Mouse (Mus musculus) left cerebral cortex, adult 18-20 months (tissue): ENCODE measurements around the gene Plekhd1. TPM values are rescaled to one million over a fixed set of nuclear protein-coding genes. Genes with fewer than 3 reads are reported as not detected.
A peak's percentile ranks its signal among the peaks of the same experiment; 100 is the strongest.

Experiments used
- DNase-seq, 2 experiments: peaks; one replicate each; pipeline ENCODE4 v3.0.0; 2021 to 2022; ENCODE audit warnings: low spot score in 2 of 2, mixed read lengths in 1 of 2
- long read RNA-seq, 2 experiments: library from polyadenylated mRNA; stranded (forward); transcript quantifications; one replicate each; pipeline ENCODE4 v2.0.0; 2021
- total RNA-seq, 2 experiments: library from RNA; stranded (reverse); gene quantifications; 2 replicates each; pipeline ENCODE4 v1.2.3; 2021

The Plekhd1 gene
- 1 to 10 TPM; 2.1 to 3.6 TPM for total RNA-seq
- long read RNA-seq, experiment 1, partial matches to known transcripts = 0 of 3 reads
- long read RNA-seq, experiment 1, other reads (novel, unspliced or antisense) = 1 of 3 reads
- long read RNA-seq, experiment 2 = 0 reads

DNA sequence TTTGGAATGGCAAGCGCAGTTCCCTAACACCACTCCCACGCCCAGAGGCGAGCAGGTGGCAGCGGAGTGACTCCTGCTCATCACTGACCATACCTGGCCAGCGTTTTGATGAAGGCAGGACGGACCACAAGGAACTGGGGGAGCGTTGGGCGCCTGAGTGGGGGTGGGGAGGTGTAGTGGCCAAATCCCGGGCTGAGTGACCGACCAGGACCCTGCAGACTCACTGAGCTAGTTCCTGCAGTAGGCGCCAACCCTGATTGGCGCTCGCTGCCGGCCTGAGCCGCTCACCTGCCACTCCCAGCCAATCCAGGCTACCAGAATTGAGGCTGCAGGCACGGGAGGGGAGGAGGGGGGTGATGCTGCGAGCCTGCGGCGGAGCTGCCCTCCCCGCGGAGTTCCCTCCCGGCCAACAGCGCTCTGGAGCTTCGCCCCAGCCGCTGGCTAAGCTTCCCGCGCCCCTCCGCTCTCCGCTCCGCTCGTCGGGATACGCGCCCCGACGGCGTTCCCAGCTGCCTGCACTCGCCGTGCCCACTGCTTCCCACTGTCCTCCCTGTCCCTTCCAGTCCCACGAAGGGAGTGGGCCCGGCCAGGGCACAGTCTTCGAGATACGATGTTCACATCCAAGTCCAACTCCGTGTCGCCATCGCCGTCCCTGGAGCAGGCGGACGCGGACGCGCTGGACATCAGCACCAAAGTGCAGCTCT lies at the start of gene Plekhd1:
Gene Plekhd1, plus strand, starts transcription at position 323 of the 704 bp plus-strand sequence.
- DNase-seq = peak in 1 of 2 experiments; percentile 22

DNA sequence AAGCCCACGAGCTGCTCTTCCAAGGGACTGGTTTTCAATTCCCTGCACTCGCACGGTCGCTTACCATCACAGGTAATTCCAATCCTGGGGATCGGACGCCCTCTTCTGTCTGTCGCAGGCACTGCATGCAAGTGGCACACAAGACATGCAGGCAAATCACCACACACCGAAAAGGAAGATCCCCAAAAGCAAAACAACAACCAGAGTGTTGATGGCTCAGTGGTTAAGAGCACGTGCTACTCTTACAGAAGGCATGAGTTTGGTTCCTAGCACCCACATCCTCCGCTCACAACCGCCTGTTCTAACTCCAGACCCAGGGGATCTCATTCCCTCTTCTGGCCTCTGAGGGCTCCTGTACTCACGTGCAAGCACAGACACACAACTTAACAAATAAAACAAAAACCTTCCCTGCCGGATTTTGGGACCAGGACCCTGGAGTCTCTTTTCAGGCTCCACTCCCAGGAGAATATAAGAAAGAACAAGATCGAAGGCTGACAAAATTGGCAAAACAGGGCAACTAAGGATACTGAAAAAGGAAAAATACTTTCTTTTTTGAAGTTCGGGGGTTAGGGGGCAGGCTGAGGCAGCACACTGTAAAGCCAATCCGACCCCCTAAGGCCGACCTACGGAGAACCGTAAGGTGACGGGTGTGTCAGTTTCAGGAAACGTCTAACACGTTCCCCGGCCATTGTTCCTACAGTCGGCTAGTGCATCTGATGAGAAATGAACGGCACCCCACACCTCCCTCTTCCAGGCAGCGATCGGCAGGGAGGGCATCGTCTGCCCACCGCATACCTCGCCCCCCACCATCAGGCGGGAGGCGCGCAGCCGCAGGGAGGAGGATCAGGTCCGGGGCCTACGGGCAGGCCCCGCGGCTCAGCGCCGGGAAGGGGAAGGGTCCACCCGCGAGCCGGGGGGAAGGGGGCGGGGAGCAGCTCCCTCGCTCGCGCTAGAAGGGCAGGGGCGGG lies 49.4 kb upstream of the Plekhd1 start:
- DNase-seq = peak in 1 of 2 experiments; percentile 28

DNA sequence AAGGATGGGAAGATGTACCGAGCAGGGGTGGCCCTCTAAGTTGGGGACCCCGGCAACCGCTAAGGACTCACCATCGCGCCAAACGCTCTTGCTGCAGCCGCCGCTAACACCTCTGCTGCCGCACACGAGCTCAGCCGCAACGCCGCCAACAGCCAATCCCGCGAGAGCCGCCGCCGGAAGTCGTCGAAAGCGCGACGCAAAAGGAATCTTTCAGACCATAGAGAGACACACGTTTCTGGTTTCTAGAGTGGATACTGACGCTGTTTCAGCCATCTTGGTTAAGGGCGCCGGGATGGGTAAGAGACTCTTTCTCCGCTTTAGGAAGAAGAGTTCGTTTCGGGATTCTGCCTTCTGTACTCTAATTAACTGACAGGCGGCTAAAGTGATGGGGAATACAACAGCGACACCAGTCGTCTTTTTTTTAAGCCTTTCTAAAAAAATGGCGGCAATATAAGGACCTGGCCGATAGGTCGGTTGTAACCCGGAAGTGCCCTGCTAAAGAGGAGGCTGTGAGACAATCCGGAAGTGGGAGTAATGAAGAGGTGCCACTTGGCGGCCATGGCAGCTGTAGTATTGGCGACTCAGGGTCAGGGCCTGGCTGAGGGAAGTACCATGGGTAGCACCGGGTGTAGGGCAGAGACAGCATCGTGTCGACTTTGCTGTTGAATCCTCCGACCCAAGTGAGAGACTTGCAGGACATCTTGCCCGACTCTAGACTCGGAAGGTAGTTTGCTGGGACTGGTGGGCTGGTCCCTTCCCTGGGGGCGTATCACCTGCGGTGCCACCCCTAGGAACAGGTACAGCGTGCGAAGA lies 48.5 kb upstream of the Plekhd1 start, which contains the start of the genes Slc39a9 and Erh:
Gene Slc39a9, plus strand, starts transcription at position 191 of the 813 bp plus-strand sequence.
Gene Erh, minus strand, starts transcription at position 649 of the 813 bp plus-strand sequence.
- DNase-seq = peak; percentile 90 to 94

DNA sequence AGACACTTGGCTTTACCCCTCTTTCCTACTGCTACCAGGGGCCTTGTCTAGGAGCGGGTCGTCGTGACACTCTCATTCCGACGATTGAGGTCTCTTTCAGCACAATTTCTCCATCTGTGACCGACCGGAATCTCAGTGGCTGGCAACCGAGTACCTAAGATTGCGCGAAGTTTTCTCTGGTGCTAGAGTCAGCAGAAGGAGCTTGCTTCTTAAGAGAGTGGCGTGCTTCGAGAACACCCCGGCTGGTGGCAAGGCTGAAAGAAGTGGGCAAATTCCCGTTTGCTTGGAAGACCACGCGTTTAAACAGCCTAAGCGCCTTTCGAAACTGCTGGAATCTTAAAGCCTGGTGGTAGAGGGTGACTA lies 47.9 kb upstream of the Plekhd1 start:
- DNase-seq = peak in 1 of 2 experiments; percentile 4

DNA sequence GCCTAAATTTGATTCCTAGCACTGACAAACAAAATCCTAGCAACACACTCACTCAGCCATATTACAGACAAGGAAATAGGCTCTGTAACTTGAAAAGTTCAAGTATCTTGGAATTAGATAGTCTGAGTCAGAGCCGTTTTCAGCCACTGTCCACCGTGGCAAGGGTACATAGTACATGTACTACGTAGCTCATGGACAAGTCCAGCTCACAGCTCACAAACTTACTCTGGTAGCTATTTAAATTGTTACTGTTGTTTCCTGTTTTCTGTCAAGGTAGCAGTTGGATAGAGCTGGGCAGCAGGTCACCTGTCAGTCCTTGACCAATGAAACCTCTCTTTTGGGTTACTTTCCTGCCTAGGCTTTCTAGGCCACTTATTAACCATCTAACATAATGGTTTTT lies 46.0 kb upstream of the Plekhd1 start:
- no peak for DNase-seq

DNA sequence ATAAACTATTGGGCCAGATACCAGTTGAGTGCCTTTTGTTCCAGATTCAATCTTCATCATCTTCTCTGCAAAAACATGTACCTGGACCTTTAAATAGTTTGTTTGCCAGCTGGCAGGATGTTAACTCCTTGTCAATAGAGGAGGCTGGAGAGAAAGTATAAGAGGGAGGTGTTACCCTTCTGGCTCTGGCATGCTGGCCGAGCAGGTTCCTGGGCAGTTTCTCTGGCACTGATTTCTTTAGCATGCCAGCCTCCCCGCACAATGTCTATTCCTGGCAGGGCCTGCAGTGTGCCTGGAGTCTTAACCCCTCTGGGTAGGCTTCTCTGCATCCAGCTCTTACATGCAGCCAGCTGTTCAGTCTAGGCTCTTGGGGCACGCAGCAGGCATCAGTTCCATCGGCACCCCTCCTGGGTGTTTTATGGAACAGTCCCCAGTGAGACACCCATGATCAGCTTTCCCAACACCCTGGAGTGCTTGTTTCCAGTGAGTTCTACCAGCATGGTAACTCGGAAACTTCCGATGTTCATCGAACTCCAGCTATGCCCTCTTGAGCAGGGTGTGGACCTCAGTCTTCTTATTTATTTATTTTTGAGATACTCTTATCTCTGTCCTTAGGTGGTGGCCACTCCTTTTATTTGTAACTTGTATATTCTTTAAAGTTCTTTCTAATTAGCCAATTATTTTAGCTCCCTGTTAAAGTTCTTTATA lies 38.3 kb upstream of the Plekhd1 start:
- DNase-seq = no peak

DNA sequence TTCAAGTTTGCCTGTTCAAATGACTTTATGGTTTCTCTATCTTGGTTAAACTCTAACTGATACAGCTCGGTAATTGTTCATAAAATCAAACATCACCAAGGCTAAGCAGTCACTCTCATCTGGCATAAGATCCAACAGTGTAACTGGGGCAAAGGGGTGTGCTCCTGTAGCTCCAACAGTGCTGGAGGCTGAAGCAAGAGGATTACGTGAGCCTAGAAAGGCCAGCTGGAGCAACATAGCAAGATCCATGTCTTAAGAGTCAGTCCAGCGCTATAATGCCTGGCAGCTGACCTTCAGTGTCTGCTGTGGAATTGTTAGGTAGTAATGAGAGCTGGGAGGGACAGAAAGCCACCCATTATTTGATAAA lies 37.7 kb upstream of the Plekhd1 start:
- no peak for DNase-seq

DNA sequence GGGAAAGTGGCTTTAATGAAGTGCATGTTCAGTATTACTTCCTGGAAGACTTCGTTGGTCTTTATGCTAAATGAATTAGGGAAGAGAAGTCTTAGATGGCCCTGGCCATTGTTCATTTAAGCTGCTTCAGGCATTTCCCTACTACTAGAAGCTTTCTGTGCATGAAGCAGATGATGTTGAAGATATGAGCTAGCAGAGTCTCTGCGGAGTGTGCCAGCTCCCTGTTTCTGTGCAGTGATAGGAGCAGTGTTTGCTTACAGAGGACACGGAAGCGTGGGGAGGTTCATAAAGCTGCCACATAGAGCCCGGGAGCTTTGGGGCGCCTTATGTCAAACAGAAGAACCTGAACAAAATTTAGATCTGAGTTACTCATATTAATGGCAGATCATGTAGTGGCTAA lies 33.7 kb upstream of the Plekhd1 start:
- DNase-seq = no peak

- no peak for DNase-seq
Observed at GRCm38 (mm10) chr12:80662322-80662721, 30.1 kb upstream of the Plekhd1 start.

GRCm38 (mm10) chr12:80663935-80664334 lies 28.5 kb upstream of the Plekhd1 start:
- no peak for DNase-seq

DNA sequence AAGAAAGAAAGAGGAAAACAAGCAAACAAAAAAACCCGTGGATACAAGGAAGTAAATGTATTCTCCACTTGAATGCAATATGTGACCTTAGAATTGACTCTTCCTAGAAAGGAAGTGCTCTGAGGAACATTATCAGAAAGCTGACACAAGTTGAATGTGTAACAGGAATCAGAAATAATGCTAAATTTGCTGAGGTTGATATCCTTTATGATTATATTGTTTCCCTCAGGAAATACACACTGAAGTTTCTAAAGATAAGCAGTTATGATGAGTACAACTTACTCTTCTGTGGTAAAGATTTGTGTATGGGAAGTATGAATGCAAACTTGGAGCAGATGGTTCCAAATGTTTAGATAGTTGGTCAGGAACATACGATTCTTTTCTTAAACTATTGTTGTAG lies 24.0 kb upstream of the Plekhd1 start:
- no peak for DNase-seq

DNA sequence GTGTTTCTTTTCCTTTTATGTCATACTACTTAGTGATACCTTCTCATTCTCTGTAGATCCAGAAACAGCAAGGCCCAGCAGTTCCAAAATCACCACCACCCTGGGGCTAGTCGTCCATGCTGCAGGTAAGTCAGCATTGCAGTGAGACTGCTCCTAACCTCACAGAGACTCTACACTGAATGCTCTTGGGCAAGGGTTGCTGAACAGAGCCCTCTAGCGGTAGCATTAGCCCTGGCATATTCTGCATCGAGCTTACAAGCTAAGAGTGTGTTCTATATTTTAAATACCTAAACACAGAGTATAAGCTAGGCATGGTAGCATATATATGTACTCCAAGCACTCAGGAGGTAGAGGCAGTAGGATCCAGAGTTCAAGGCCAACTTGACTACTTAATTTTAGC lies 19.2 kb upstream of the Plekhd1 start:
- DNase-seq = peak; percentile 49 to 66

GRCm38 (mm10) chr12:80681340-80681739 lies 11.1 kb upstream of the Plekhd1 start:
- DNase-seq = peak; percentile 18 to 35

DNA sequence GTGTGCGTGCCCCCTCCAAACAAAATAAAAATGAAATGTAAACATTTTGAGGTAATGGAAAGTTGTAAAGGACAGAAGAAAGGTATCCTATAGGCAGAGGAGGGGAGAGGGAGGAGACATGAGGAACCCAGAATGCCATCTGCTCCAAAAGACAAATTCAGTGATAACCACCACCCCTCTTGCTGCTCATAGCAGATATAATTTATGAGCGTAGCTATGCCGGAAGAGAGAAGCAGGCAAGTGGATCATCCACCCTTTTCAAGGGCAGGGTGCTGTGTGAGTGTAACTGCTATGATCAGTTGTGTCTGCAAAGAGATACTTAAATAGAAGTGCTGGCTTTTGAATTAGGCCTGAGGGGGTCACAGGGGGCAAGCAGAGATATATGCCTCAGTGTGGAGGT lies 8.8 kb upstream of the Plekhd1 start:
- DNase-seq = no peak

GRCm38 (mm10) chr12:80684316-80684715 lies 8.1 kb upstream of the Plekhd1 start:
- no peak for DNase-seq

DNA sequence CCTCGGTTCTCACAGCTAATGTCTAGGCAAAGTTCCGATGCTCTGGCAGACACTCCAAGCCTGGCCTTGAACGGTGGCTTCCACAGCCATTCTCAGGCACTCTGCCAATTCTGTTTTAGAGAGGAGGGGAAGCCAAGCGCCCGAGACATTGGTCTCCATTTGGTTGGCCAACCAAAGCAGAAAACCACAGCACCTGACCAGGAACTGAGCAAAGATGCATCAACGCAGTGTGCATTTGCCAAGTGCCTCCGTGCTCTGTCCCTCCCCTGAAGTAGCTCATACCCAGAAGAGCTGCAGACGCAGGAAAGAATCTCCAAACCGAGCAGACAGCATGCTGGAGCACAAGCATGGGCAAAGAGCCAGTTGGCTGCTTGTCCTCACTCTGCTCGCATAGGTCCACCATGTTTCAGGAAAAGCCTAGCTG lies 4.6 kb upstream of the Plekhd1 start:
- no peak for DNase-seq

GRCm38 (mm10) chr12:80689696-80690095 lies 2.7 kb upstream of the Plekhd1 start:
- DNase-seq = no peak

- DNase-seq = no peak
Observed at GRCm38 (mm10) chr12:80691671-80692091, 710 bp upstream of the Plekhd1 start.

- no peak for DNase-seq
Observed at GRCm38 (mm10) chr12:80693700-80694099, 1.3 kb downstream of the Plekhd1 start.

DNA sequence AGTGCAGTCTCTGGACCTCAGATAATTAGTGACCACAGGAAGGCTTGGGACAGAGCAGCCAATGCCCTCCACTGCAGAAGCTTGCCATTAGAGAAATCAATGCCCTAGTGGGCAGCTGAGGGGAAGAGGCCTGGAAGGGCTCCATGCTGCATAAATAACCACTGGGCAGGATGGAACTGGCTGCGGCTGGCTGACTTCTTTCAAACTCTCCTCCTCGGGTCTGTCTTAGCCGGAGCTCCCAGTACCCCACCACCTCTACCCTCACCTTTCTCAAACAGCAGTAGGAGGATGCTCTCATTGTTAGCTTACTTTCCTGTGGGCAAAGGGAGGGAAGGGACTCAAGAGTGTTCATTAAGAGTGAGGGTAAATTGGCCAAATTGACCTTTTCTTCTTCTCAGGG lies 2.6 kb downstream of the Plekhd1 start:
- DNase-seq = no peak
